Mouse (Mus musculus) spleen, adult 2 months (tissue): Measurements from ENCODE around the gene Spdl1.
"Not testable (repeated sequence)": the region's sequence is repeated elsewhere in the genome, so short reads cannot be mapped to it uniquely, and the experiment has no call there.

Experiments used
- CTCF ChIP-seq: fragments of 200-500 bp; IDR thresholded peaks from 2 replicates; pipeline ENCODE4 v1.5.1; 2011; ENCODE audit warnings: mild to moderate bottlenecking, inconsistent platforms; ENCODE audit not compliant: insufficient read depth, insufficient read length, insufficient replicate concordance; ENCODE audit errors: extremely low read depth
- POLR2A ChIP-seq: fragments of 200-500 bp; IDR thresholded peaks from 2 replicates; pipeline ENCODE4 v1.6.1; 2011; ENCODE audit warnings: low read depth, low read length, inconsistent platforms

GRCm38 (mm10) chr11:34805026-34805425 lies 28.4 kb downstream of the Spdl1 start:
- TF ChIP-seq POLR2A, CTCF: not testable (repeated sequence)
